Mouse (Mus musculus): ENCODE measurements at regions not wholly inside any gene's neighbourhood (a gene's known extent, or its start where the extent isn't known, plus 50 kb on each side); places are given as distances from the start of the nearest gene placed in this dataset.

DNA sequence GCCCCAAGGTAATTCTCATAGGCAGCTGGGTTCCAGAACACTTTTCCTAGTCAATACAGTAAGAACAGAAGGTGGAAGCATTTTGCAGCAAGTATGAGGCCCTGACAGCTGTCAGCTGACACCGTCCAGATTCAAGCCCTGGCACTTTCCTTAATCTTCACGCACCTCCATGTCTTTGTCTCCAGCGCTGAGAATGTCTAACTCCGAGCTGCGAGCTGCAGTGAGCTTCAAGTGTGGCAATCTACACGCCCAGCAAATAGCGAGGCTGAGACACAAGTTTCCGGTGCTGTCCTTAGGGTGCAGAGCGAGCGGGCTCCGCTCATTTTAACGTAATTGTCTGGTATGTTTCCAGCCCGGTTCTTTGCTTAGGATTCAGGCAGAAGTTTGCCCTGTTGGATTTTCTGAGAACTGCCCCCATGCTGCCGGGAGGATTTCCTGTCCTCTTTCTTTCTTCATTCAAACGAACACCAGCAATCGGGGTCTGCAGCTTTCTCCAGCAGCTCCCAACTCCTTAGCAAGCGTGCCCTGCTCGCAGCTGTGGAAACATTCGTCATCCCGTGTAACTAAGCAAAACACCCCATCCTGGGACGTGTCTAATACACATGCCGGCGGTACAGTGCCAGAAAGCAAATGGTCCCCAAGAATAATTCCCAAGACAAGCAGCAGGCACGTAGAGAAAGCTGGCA is 54.5 kb downstream of the Irx3 start:
- Histone ChIP-seq H3K27me3 (ENCODE audit: insufficient read depth, low read length) (no peaks in the 10 kb centered on the region; the same call in 1 of the 2 replicates), H3K27ac (ENCODE audit: low read depth, low read length) (no peak overlapping the region), H3K4me2 (ENCODE audit: low read depth) (peak overlapping the region; percentile 27), H3K4me1 (ENCODE audit: insufficient read depth) (no peaks in the 10 kb centered on the region), H3K9me3 (ENCODE audit: low read length) (no peaks in the 10 kb centered on the region), H3K36me3 (ENCODE audit: insufficient read depth) (no peaks in the 10 kb centered on the region), H3K9ac (no peak overlapping the region), H3K4me3 (ENCODE audit: low read depth, low read length) (no peak overlapping the region)
- ATAC-seq (peak; percentile 47), DNase-seq (peak; percentile 29)
- WGBS = 42% methylated on average over 24 of the region's 24 CpGs
- TF ChIP-seq CTCF (IDR thresholded peaks at IDR 0.05; ENCODE audit: low read depth) = no peak

DNA sequence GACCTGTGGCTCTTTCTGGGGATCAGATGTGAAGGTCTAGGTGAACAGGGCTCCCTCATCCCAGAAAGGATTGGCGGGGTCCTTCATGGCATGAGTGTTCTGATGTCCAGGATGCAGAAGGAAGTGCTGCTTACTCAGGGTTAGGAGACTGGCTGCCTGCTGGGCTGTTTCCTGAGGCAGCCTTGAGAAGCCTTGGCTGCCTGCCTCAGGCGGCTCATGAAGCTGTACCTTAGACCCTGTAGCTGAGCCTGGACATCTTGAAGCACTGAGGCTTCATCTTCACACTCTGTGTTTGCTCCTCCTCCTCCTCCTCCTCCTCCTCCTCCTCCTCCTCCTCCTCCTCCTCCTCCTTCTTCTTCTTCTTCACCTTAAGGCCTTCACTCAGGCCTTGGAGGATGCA is 77.2 kb downstream of the Irx3 start:
- H3K36me3 ChIP-seq (ENCODE audit: insufficient read depth) = no peaks in the 10 kb centered on the region
- no peaks in the 10 kb centered on the region for H3K9me3 ChIP-seq (ENCODE audit: low read length)
- DNase-seq = no peak
- WGBS = 70% methylated on average over 2 of the region's 2 CpGs
- no peak overlapping the region for H3K9ac ChIP-seq
- TF ChIP-seq CTCF (IDR thresholded peaks at IDR 0.05; ENCODE audit: low read depth) = no peak
- H3K4me2 ChIP-seq (ENCODE audit: low read depth) = no peak overlapping the region
- no peaks in the 10 kb centered on the region for H3K27me3 ChIP-seq (ENCODE audit: insufficient read depth, low read length)
- no peaks in the 10 kb centered on the region for H3K4me1 ChIP-seq (ENCODE audit: insufficient read depth)
- no peak overlapping the region for H3K27ac ChIP-seq (ENCODE audit: low read depth, low read length)
- no peak overlapping the region for H3K4me3 ChIP-seq (ENCODE audit: low read depth, low read length)
- no peak for ATAC-seq

All from forebrain, postnatal 0 days (tissue).